Mouse (Mus musculus): ENCODE results near the gene Klhl1.

DNA sequence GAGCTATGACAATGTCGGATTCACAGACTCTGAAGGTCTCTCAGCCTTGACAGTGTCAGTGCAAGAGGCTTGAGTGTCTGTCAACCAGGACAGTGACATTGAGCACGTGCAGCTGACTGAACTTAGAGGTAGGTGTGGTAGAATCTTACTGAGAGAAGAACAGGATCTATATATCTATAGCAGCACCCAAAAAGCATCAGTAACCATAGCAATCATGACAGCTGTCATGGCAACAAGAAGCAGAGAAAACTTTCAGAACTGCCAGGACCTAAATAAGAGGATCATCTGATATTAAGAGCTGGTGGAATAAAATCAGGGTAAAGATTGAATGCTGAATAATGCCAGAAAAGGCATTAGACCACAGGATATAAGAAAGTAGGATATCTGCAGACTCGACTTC, 453.0 kb downstream of the Klhl1 start:
- TF ChIP-seq CTCF (IDR thresholded peaks at IDR 0.05; ENCODE audit: insufficient read depth, low read length) (no peak), POLR2A (IDR thresholded peaks at IDR 0.05; ENCODE audit: borderline replicate concordance, extremely low read depth, low read depth, low read length) (no peak)
